Mouse (Mus musculus) intestine, embryonic 14.5 days (tissue): ENCODE measurements around the gene Igfals. TPM values are rescaled to one million over a fixed set of nuclear protein-coding genes. Genes with fewer than 3 reads are reported as not detected.

Source experiments
- ATAC-seq: fragments of 200-750 bp; cut with Nextera tagmentation; replicated peaks from 2 replicates; pipeline ENCODE4 v1.8.0; 2017; ENCODE audit warnings: low read depth, moderate number of reproducible peaks, moderate TSS enrichment, moderate library complexity; ENCODE audit not compliant: low FRiP score, low TSS enrichment
- DNase-seq: peaks from one replicate; pipeline ENCODE4 v3.0.0-alpha.2; 2018; ENCODE audit warnings: low spot score
- H3K27ac ChIP-seq: fragments of 300-500 bp; sonication (generic); 2 replicates; pipeline ENCODE4 v1.5.1; 2014; ENCODE audit warnings: low read depth, mild to moderate bottlenecking, control low read depth
- H3K27me3 ChIP-seq: fragments of 300-500 bp; sonication (generic); replicated peaks from 2 replicates; pipeline ENCODE4 v1.6.1; 2014; ENCODE audit warnings: low read length, control low read depth; ENCODE audit not compliant: control insufficient read depth, insufficient read depth
- H3K36me3 ChIP-seq: fragments of 300-500 bp; sonication (generic); 2 replicates; pipeline ENCODE4 v1.6.1; 2014; ENCODE audit warnings: low read length, control low read depth; ENCODE audit not compliant: control insufficient read depth, insufficient read depth
- H3K4me1 ChIP-seq: fragments of 300-500 bp; sonication (generic); replicated peaks from 2 replicates; pipeline ENCODE4 v1.6.1; 2014; ENCODE audit warnings: low read length, control low read depth, mixed read lengths; ENCODE audit not compliant: control insufficient read depth, insufficient read depth
- H3K4me2 ChIP-seq: fragments of 300-500 bp; sonication (generic); 2 replicates; pipeline ENCODE4 v1.6.1; 2014; ENCODE audit warnings: low read length
- H3K4me3 ChIP-seq: fragments of 300-500 bp; sonication (generic); 2 replicates; pipeline ENCODE4 v1.5.1; 2014; ENCODE audit warnings: low read depth, low read length, control low read depth, mixed read lengths
- H3K9ac ChIP-seq: fragments of 300-500 bp; sonication (generic); 2 replicates; pipeline ENCODE4 v1.6.1; 2014; ENCODE audit warnings: mild to moderate bottlenecking, low read length
- H3K9me3 ChIP-seq: fragments of 300-500 bp; sonication (generic); 2 replicates; pipeline ENCODE4 v1.6.1; 2016; ENCODE audit warnings: low read length, control low read depth; ENCODE audit not compliant: control insufficient read depth
- WGBS: fragments of 180-500 bp; shearing (Covaris S2); extraction: QIAGEN DNeasy Blood & Tissue Kit; methylation state at CpG from one replicate; pipeline ENCODE4 v1.1.7; 2014; 5-methylcytosine and 5-hydroxymethylcytosine counted together
- polyA plus RNA-seq: library from polyadenylated mRNA; unstranded; fragments of >200 nt; fragmentation: Nextera tagmentation; extraction: Ambion mirVana; gene quantifications from 2 replicates; pipeline ENCODE4 v1.2.1, GENCODE M21; 2014

Gene Igfals
- polyA plus RNA-seq, 1 experiment from 2014 or later, result 0.84 TPM

DNA sequence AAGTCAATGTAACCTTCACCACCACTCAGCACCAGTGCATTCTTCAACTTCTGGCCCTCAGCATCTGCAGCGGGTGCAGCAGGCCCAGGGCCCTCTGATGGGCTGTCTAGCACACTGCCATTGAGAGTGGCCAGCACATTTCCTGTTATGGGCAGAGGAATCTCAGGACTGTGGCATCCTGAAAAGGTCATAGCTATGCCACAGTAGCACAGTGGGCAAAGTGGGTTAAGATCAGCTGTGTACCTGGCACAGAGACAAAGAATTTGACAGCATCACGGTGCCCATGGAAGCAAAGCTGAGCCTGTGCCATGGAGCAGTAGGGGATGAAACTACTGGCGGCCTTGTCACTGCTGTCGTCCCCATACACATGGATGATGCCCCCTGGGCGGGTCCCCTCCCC, 33.4 kb downstream of the Igfals start:
- Histone ChIP-seq H3K36me3 (peaks cover 73% of the 10 kb centered on the region), H3K4me3 (no peak overlapping the region), H3K27ac (no peak overlapping the region), H3K9me3 (no peaks in the 10 kb centered on the region), H3K9ac (no peak overlapping the region), H3K27me3 (no peaks in the 10 kb centered on the region), H3K4me2 (no peak overlapping the region), H3K4me1 (peaks cover 22% of the 10 kb centered on the region)
- WGBS, result 86% methylated on average over 5 of the region's 5 CpGs
- DNase-seq, result no peak
- ATAC-seq, result no peak

DNA sequence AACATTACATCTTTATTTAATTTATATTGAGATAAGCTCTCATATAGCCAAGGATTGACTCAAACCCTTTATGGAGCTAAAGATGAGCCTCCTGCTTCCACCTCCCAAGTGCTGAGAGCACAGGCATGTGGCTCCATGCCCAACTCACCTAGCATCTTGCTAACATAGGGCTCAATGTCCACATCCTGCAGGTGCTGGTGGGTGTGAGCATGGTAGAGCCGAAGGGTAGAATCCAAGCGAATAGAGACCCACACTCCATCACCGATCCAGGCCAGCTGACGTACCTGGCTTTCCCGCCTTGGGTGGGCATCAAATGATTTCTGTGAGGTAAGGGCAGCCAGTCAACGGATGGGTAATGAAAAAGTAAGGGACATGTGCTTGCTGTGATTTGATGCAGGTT, 34.2 kb downstream of the Igfals start:
- no peak for DNase-seq

DNA sequence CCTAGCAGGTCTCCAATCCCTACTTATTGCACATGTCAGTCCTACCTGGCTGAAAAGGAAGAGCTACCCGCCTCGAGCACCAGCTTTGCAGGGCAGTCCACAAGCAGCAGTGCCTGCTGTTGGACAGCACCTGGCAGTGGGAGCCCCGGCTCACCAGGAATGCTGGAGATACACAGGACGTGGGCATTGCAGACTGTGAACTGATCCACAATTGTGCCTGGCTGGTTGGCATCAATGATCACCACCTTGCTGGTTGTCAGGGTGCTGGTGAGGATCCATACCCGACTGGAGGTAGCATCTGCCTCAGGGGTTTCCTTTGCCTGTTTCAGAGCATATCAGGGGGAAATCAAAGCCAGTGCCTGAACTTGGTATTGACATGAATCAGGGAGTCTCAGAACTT, 36.3 kb downstream of the Igfals start:
- H3K4me2 ChIP-seq, result no peak overlapping the region
- no peak overlapping the region for H3K4me3 ChIP-seq
- 92% methylated on average over 5 of the region's 5 CpGs for WGBS
- no peaks in the 10 kb centered on the region for H3K27me3 ChIP-seq
- ATAC-seq (no peak), DNase-seq (no peak)
- peaks cover 7% of the 10 kb centered on the region for H3K4me1 ChIP-seq
- H3K27ac ChIP-seq, result no peak overlapping the region
- no peaks in the 10 kb centered on the region for H3K9me3 ChIP-seq
- H3K9ac ChIP-seq, result no peak overlapping the region
- peaks cover 100% of the 10 kb centered on the region for H3K36me3 ChIP-seq

More for the DNA sequence above, 34.2 kb downstream of the Igfals start:
- Histone ChIP-seq H3K4me3 (no peak overlapping the region), H3K4me2 (no peak overlapping the region), H3K4me1 (peaks cover 20% of the 10 kb centered on the region), H3K27me3 (no peaks in the 10 kb centered on the region), H3K9ac (no peak overlapping the region), H3K27ac (no peak overlapping the region), H3K9me3 (no peaks in the 10 kb centered on the region), H3K36me3 (peaks cover 81% of the 10 kb centered on the region)
- 94% methylated on average over 6 of the region's 6 CpGs for WGBS
- ATAC-seq, result no peak

DNA sequence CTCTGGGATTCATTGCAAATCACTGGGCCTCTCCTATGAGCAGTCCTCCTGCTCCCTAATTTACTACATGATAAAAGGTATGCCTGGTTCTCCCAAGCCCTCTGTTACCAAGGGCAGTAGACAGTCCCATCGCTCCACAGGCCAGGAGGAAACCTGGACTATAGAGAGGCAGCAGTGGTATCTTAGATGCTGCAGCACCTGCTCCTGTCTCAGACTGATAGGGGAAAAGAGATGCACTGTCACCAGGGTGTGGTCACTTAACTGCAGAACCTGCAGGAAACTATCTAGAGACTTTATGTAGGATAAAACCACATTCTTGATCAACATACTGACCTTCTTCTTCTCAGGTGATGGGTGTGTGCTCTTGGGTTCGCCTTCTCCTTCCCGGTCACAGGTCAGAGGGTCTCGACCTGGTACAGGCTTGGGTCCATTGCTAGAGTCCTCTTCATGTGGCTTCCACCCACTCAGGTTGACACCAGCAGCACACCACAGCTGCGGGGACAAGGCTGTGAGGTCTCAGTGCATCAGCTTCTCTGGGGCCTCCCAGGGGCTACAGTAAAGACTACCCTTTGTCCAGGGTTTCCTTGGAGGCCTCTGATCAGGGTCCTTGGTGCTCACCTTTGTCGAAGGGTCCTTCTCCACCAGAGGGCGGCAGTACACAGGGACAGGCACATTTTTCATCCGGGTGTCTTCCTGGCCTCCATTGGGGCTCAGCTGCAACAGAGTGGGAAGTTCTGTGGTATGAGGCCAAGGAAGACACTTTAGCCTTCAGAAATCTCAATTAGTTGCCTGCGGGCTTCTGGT, 37.1 kb downstream of the Igfals start:
- WGBS, result 68% methylated on average over 9 of the region's 9 CpGs
- no peak for ATAC-seq

DNA sequence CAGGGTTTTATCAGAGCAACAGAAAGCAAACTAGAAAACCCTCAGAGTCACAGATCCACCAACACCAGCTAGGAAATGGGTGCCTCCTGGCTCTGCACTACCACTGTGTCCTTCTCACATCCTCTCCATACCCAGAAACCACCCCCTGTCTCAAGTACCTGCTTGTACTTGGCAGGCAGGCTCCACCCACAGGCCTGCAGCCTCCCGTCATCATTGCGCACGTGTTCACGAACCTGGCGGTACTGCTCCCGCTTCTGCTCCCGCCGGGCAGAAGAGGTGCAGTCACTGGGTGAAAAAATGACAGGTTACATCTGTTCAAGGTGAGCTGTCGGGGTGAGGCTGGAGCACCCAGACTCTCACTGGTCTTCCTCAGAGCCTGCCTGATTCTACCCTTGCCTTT, 38.0 kb downstream of the Igfals start:
- no peak for ATAC-seq

More for the DNA sequence above, 37.1 kb downstream of the Igfals start:
- Histone ChIP-seq H3K9me3 (no peaks in the 10 kb centered on the region), H3K4me3 (no peak overlapping the region), H3K36me3 (peaks cover 100% of the 10 kb centered on the region), H3K27me3 (no peaks in the 10 kb centered on the region), H3K27ac (no peak overlapping the region), H3K4me2 (no peak overlapping the region), H3K4me1 (no peaks in the 10 kb centered on the region), H3K9ac (no peak overlapping the region)
- DNase-seq, result peak; percentile 65

DNA sequence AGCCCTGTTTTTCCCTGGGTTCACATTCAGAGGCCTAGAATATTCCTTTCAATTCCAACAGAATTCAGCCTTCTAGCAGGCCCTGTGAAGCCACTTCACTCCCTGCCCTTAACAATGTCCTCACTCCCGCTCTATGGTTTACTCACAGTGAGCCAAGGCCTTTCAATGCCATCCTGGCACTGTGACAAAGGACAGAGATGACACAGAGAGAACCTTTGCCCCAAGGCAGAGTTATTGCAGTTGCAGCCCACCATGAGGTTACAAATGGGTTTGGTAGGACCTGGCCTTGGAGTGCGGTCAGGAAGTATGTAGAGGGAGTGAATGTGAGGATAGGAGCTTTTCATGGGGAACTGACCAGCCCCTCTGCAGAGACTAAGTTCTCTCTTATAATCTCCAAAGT, 41.8 kb downstream of the Igfals start:
- Histone ChIP-seq H3K4me3 (no peak overlapping the region), H3K27ac (no peak overlapping the region), H3K4me1 (no peaks in the 10 kb centered on the region), H3K9ac (no peak overlapping the region), H3K27me3 (no peaks in the 10 kb centered on the region), H3K4me2 (no peak overlapping the region), H3K9me3 (no peaks in the 10 kb centered on the region), H3K36me3 (peaks cover 100% of the 10 kb centered on the region)
- DNase-seq (no peak), ATAC-seq (no peak)
- WGBS, result 95% methylated on average over 2 of the region's 2 CpGs

More for the DNA sequence above, 38.0 kb downstream of the Igfals start:
- Histone ChIP-seq H3K36me3 (peaks cover 100% of the 10 kb centered on the region), H3K27me3 (no peaks in the 10 kb centered on the region), H3K9ac (no peak overlapping the region), H3K27ac (no peak overlapping the region), H3K4me2 (no peak overlapping the region), H3K4me1 (no peaks in the 10 kb centered on the region), H3K4me3 (no peak overlapping the region), H3K9me3 (no peaks in the 10 kb centered on the region)
- DNase-seq, result no peak
- WGBS, result 89% methylated on average over 9 of the region's 9 CpGs

DNA sequence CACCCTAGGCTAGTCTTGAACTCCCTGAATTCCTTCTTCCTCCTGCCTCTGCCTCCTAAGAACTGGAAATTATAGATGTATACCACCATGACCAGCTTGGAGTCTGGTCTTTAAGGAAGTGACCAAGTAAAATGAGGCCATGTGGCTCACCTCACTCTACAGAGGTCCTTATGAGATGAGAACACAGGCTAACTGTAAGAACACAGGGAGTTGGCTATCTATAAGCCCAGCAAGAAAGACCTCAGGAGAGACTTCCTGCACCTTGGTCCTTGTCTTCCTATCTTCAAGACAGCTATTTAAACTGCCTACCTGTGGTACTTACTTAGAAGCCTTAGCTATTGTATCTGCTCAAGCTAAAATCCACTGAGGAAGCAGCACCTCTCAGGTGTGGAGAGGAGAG, 48.2 kb downstream of the Igfals start:
- Histone ChIP-seq H3K9ac (no peak overlapping the region), H3K4me2 (no peak overlapping the region), H3K27me3 (no peaks in the 10 kb centered on the region), H3K9me3 (no peaks in the 10 kb centered on the region), H3K36me3 (peaks cover 98% of the 10 kb centered on the region), H3K4me3 (no peak overlapping the region), H3K4me1 (no peaks in the 10 kb centered on the region), H3K27ac (no peak overlapping the region)
- ATAC-seq (no peak), DNase-seq (no peak)

DNA sequence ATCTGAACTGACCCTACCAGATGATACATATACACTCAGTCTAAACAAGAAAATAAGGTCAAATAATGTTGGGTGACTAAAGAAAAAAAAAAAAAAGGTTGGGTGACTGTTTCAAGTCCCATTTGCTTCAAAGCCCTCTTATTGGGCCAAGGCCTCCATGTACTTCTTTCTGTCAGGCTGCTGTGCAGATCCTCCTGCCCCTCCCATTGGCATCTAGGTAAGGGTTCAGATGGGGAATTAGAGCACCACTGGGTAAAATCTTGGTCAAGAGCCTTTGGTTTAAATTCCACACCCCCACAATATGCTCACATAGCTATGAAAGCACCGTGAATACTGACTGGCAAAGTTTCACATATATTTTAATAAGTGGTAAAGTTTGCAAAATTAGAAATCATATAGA, 57.4 kb downstream of the Igfals start:
- 100% methylated on average over 1 of the region's 1 CpGs for WGBS
- H3K27me3 ChIP-seq, result no peaks in the 10 kb centered on the region
- no peak overlapping the region for H3K9ac ChIP-seq
- DNase-seq, result no peak
- no peak for ATAC-seq
- no peak overlapping the region for H3K27ac ChIP-seq
- no peak overlapping the region for H3K4me2 ChIP-seq
- H3K36me3 ChIP-seq, result peaks cover 98% of the 10 kb centered on the region
- no peak overlapping the region for H3K4me3 ChIP-seq
- no peaks in the 10 kb centered on the region for H3K4me1 ChIP-seq
- no peaks in the 10 kb centered on the region for H3K9me3 ChIP-seq

DNA sequence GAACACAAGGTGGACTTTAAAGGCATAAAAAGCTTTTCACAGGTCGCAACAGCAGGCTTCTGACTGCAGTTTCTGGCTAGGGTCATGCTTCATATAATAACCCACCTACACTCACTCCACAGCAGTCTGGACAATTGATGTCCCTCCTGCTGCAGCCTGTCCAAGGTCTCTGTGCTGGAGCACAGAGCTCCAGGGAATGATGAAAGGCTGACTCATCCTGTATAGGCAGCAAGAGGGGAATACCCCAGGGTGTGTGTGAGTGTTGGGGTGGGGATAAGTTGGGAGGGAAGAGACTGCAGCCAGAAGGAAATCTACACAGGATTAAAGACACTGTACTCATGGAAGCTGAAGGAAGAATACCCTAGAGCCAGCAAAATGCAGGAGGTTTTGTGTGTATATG, 63.7 kb downstream of the Igfals start:
- WGBS, result 88% methylated on average over 1 of the region's 1 CpGs
- Histone ChIP-seq H3K36me3 (peaks cover 39% of the 10 kb centered on the region), H3K9ac (no peak overlapping the region), H3K4me3 (no peak overlapping the region), H3K27ac (no peak overlapping the region), H3K4me2 (no peak overlapping the region), H3K4me1 (0 out of 2 replicates have a peak, but pooled peaks cover 3% of the 10 kb centered on the region), H3K27me3 (no peaks in the 10 kb centered on the region), H3K9me3 (no peaks in the 10 kb centered on the region)
- no peak for ATAC-seq
- no peak for DNase-seq
